Mouse (Mus musculus): ENCODE measurements around the gene Fyb2. TPM values are rescaled to one million over a fixed set of nuclear protein-coding genes. Genes with fewer than 3 reads are reported as not detected.

The Fyb2 gene
- total and polyA plus RNA-seq, 3 experiments, result 0.08 to 0.10 TPM; not detected in 1

DNA sequence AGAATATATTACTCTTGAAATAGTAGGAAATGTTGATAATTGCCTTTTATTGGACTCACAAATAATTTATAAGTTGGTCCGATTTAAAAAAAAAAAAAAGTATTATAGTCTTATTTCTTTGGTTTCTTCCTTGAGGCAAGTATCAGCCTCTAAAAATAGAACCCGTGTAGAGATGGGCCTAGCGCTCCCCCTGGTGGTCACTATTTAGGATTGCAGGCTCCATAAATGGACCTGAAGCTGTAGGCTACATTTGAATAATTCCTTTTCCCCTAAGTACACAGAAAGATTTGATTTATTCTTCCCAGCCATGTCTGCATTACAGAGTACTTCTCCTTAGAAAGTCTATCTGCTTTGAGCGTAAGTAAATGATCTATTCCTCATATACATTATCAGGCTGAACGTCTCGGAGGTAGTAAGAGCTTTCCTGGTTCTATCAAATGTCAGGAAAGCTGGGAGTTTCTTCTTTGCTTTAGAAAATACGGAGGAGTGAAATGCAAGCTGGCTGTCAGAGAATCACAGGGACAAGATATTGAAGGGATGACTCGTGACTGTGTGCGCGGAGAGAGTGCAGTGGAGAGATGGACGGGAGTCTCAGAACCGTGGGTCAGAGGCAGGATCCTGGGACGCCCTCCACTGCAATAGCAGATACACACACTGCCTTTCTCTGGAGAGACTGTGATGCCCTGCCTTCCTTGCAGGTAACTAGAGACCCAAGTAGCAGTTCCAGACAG lies 19.1 kb upstream of the Fyb2 start (continued):
- TF ChIP-seq RAD21 (IDR thresholded peaks at IDR 0.05; ENCODE audit: low read depth, low read length), result peak; percentile 92

- Histone ChIP-seq H3K4me1 (ENCODE audit: control insufficient read depth in 1 of 2, insufficient read depth in 2 of 2, low read length in 2 of 2) (no peaks in the 10 kb centered on the region), H3K4me3 (ENCODE audit: control insufficient read depth in 1 of 2, insufficient read depth in 1 of 2, low read depth in 2 of 2, low read length in 2 of 2) (no peak overlapping the region), H3K79me2 (ENCODE audit: control insufficient read depth, insufficient read depth, low read length, poor library complexity) (no peaks in the 10 kb centered on the region), H3K27me3 (ENCODE audit: control insufficient read depth in 1 of 2, insufficient read depth in 2 of 2, low read length in 2 of 2) (no peaks in the 10 kb centered on the region), H3K27ac (ENCODE audit: control insufficient read depth, low read depth, low read length) (no peak overlapping the region), H3K36me3 (ENCODE audit: control insufficient read depth in 1 of 2, insufficient read depth in 2 of 2, low read length in 2 of 2) (no peaks in the 10 kb centered on the region), H3K9ac (ENCODE audit: control insufficient read depth, low read depth, low read length, poor library complexity, severe bottlenecking) (no peak overlapping the region), H3K9me3 (replicated peaks; ENCODE audit: insufficient read depth, low read length) (no peaks in the 10 kb centered on the region)
- DNase-seq (ENCODE audit: low read depth, low spot score), result no peak
- TF ChIP-seq ZC3H11A (IDR thresholded peaks at IDR 0.05; ENCODE audit: low read depth, low read length) (no peak), CHD1 (IDR thresholded peaks at IDR 0.05; ENCODE audit: low read depth, low read length) (no peak), MAFK (IDR thresholded peaks at IDR 0.05; ENCODE audit: borderline replicate concordance, low read depth, low read length) (no peak), MEF2A (IDR thresholded peaks at IDR 0.05; ENCODE audit: extremely low read depth, insufficient replicate concordance, low read depth, low read length, poor library complexity, severe bottlenecking) (no peak), POLR2A (IDR thresholded peaks at IDR 0.05; ENCODE audit: control insufficient read depth in 1 of 2, insufficient read depth in 1 of 2, low read depth in 1 of 2, low read length in 2 of 2, poor library complexity in 1 of 2) (no peak), NELFE (IDR thresholded peaks at IDR 0.05; ENCODE audit: low read depth, low read length) (no peak)
Measured at GRCm38 (mm10) chr4:104902836-104903235, 10.4 kb upstream of the Fyb2 start.

- H3K4me1 ChIP-seq (ENCODE audit: control insufficient read depth in 1 of 2, insufficient read depth in 2 of 2, low read length in 2 of 2), result no peaks in the 10 kb centered on the region
- H3K27ac ChIP-seq (ENCODE audit: control insufficient read depth, low read depth, low read length), result no peak overlapping the region
- no peak for DNase-seq (ENCODE audit: low read depth, low spot score)
- H3K27me3 ChIP-seq (ENCODE audit: control insufficient read depth in 1 of 2, insufficient read depth in 2 of 2, low read length in 2 of 2), result no peaks in the 10 kb centered on the region
- H3K9me3 ChIP-seq (replicated peaks; ENCODE audit: insufficient read depth, low read length), result no peaks in the 10 kb centered on the region
- H3K79me2 ChIP-seq (ENCODE audit: control insufficient read depth, insufficient read depth, low read length, poor library complexity), result no peaks in the 10 kb centered on the region
- no peak overlapping the region for H3K4me3 ChIP-seq (ENCODE audit: control insufficient read depth in 1 of 2, insufficient read depth in 1 of 2, low read depth in 2 of 2, low read length in 2 of 2)
- H3K9ac ChIP-seq (ENCODE audit: control insufficient read depth, low read depth, low read length, poor library complexity, severe bottlenecking), result no peak overlapping the region
- TF ChIP-seq MXI1 (IDR thresholded peaks at IDR 0.05; ENCODE audit: low read depth, low read length) (no peak), GABPA (IDR thresholded peaks at IDR 0.05; ENCODE audit: low read depth, low read length) (no peak), CHD2 (IDR thresholded peaks at IDR 0.05; ENCODE audit: low read length) (no peak), ZKSCAN1 (IDR thresholded peaks at IDR 0.05; ENCODE audit: low read depth, low read length) (no peak), MYB (IDR thresholded peaks at IDR 0.05; ENCODE audit: low read depth, low read length) (no peak), MEF2A (IDR thresholded peaks at IDR 0.05; ENCODE audit: extremely low read depth, insufficient replicate concordance, low read depth, low read length, poor library complexity, severe bottlenecking) (no peak), RCOR1 (IDR thresholded peaks at IDR 0.05; ENCODE audit: low read depth, low read length) (no peak), POLR2AphosphoS5 (IDR thresholded peaks at IDR 0.05; ENCODE audit: borderline replicate concordance, low read depth, low read length) (no peak), USF2 (IDR thresholded peaks at IDR 0.05; ENCODE audit: borderline replicate concordance in 1 of 2, insufficient read depth in 1 of 2, low read depth in 1 of 2, low read length in 2 of 2) (no peak), TCF12 (IDR thresholded peaks at IDR 0.05; ENCODE audit: low read depth, low read length) (no peak), POLR2AphosphoS2 (IDR thresholded peaks at IDR 0.05; ENCODE audit: low read length) (no peak), ZMIZ1 (IDR thresholded peaks at IDR 0.05; ENCODE audit: low read depth, low read length) (no peak), SIN3A (IDR thresholded peaks at IDR 0.05; ENCODE audit: low read length) (no peak), EP300 (IDR thresholded peaks at IDR 0.05; ENCODE audit: low read depth in 1 of 2, low read length in 2 of 2) (no peak), MYC (IDR thresholded peaks at IDR 0.05; ENCODE audit: low read depth, low read length) (no peak), NELFE (IDR thresholded peaks at IDR 0.05; ENCODE audit: low read depth, low read length) (no peak), MAZ (IDR thresholded peaks at IDR 0.05; ENCODE audit: low read depth, low read length) (no peak), MAFK (IDR thresholded peaks at IDR 0.05; ENCODE audit: borderline replicate concordance, low read depth, low read length) (no peak)
- no peaks in the 10 kb centered on the region for H3K36me3 ChIP-seq (ENCODE audit: control insufficient read depth in 1 of 2, insufficient read depth in 2 of 2, low read length in 2 of 2)
Measured at GRCm38 (mm10) chr4:104905049-104905448, 8.2 kb upstream of the Fyb2 start.
